Mouse (Mus musculus) ES-Bruce4 (cell line): Measurements from ENCODE around the gene Slc6a18.

Source experiments
- CTCF ChIP-seq: IDR thresholded peaks from one replicate; pipeline ENCODE4 v1.8.1; 2011; ENCODE audit warnings: low read depth, low read length
- EP300 ChIP-seq: IDR thresholded peaks from 2 replicates; pipeline ENCODE4 v1.6.1; 2011; ENCODE audit warnings: low read depth, low read length; ENCODE audit not compliant: insufficient read depth
- POLR2A ChIP-seq: IDR thresholded peaks from one replicate; pipeline ENCODE4 v1.8.1; 2011; ENCODE audit warnings: low read length; ENCODE audit not compliant: insufficient read depth

GRCm38 (mm10) chr13:73626745-73627549 lies 50.9 kb downstream of the Slc6a18 start, which contains the start of gene Tert:
- TF ChIP-seq CTCF (peak; percentile 75), EP300 (peak; percentile 78; the same call in 1 of the 2 replicates), POLR2A (peak; percentile 67)
